Mouse (Mus musculus): Measurements from ENCODE around the gene Tbccd1.

DNA sequence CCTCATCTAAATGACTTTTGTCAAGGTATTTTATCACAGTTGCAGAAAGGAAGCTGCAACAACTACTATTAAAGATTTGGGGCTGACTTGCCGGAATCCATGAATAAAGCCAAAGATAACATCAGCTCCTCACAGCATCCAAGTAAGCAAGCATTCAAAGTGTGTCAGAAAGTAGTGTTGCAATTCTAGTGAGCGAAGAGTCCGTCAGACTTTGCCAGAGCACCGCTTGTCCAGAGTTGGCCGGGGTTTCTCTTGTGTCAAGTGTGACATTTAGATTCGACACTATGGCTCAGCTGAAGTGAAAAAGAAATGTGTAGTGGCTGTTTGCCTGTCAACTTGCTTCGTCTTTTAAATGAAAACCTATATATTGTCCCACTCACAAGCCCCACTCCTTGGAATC is 91.9 kb downstream of the Tbccd1 start:
- no peak for TF ChIP-seq EP300 (IDR thresholded peaks at IDR 0.05; ENCODE audit: insufficient read depth, low read depth, low read length)
- no peak for TF ChIP-seq POLR2A (IDR thresholded peaks at IDR 0.05; ENCODE audit: insufficient read depth, low read length)

All from ES-Bruce4 (cell line).